28 mouse cellular contexts compared by ENCODE assay signal in genomic region chr3:159621026-159621425, GRCm38 (mm10). TPM values are rescaled to one million over a fixed set of nuclear protein-coding genes. Genes with fewer than 3 reads are reported as not detected.
DNase-seq lines count a peak whose midpoint lies in the region; ATAC-seq and TF ChIP-seq lines count a peak whose summit lies in the region.
"Had no signal": no experiment of that assay in that cellular context is flagged by ENCODE, and none has a peak within 500 bp of the region (broad histone marks: within the 10 kb centered on the region; RNA-seq: fewer than 3 reads in every experiment).

No protein-coding gene starts in this region.

- peak; percentile 61 for ATAC-seq in intestine, embryonic 15.5 days
- peak; percentile 68 for ATAC-seq in intestine, embryonic 16.5 days
- peak; percentile 33 for ATAC-seq in intestine, postnatal 0 days
- ATAC-seq in forebrain, embryonic 13.5 days = no peak
- ATAC-seq: activated CD4-positive, CD25-positive, alpha-beta regulatory T cell, adult 4 months; CD4-positive, CD25-positive, alpha-beta regulatory T cell, adult 4 months; Patski had no signal

- WGBS in intestine, embryonic 15.5 days = 39% methylated on average over 1 of the region's 1 CpGs
- 30% methylated on average over 1 of the region's 1 CpGs for WGBS in intestine, embryonic 16.5 days
- WGBS in intestine, postnatal 0 days = 16% methylated on average over 1 of the region's 1 CpGs
- 4% methylated on average over 1 of the region's 1 CpGs for WGBS in large intestine, adult 2 months
- WGBS in forebrain, embryonic 13.5 days = 73% methylated on average over 1 of the region's 1 CpGs
- WGBS in heart, embryonic 10.5 days = 44% methylated on average over 1 of the region's 1 CpGs

- H3K4me3 ChIP-seq in intestine, embryonic 15.5 days (replicated peaks) = no peak overlapping the region
- no peak overlapping the region for H3K4me3 ChIP-seq in intestine, embryonic 16.5 days (ENCODE audit: low read length)
- H3K4me3 ChIP-seq in intestine, postnatal 0 days (ENCODE audit: low read depth, low read length) = no peak overlapping the region
- H3K4me3 ChIP-seq in forebrain, embryonic 13.5 days = no peak overlapping the region
- H3K4me3 ChIP-seq in heart, embryonic 10.5 days = no peak overlapping the region

- no peak overlapping the region for H3K4me2 ChIP-seq in intestine, embryonic 15.5 days (replicated peaks)
- no peak overlapping the region for H3K4me2 ChIP-seq in intestine, embryonic 16.5 days (ENCODE audit: low read depth, low read length)
- no peak overlapping the region for H3K4me2 ChIP-seq in intestine, postnatal 0 days (replicated peaks; ENCODE audit: low read depth)
- no peak overlapping the region for H3K4me2 ChIP-seq in forebrain, embryonic 13.5 days

- H3K27ac ChIP-seq in intestine, embryonic 15.5 days = no peak overlapping the region
- no peak overlapping the region for H3K27ac ChIP-seq in intestine, embryonic 16.5 days (ENCODE audit: low read length)
- H3K27ac ChIP-seq in intestine, postnatal 0 days (ENCODE audit: low read depth, low read length) = no peak overlapping the region
- no peak overlapping the region for H3K27ac ChIP-seq in forebrain, embryonic 13.5 days
- H3K27ac ChIP-seq in heart, embryonic 10.5 days = no peak overlapping the region

- H3K9me3 ChIP-seq in intestine, embryonic 15.5 days = no peaks in the 10 kb centered on the region
- H3K9me3 ChIP-seq in intestine, embryonic 16.5 days (ENCODE audit: control insufficient read depth, low read length) = no peaks in the 10 kb centered on the region
- H3K9me3 ChIP-seq in intestine, postnatal 0 days (ENCODE audit: control insufficient read depth) = no peaks in the 10 kb centered on the region
- H3K9me3 ChIP-seq in forebrain, embryonic 13.5 days (replicated peaks) = no peaks in the 10 kb centered on the region
- no peaks in the 10 kb centered on the region for H3K9me3 ChIP-seq in heart, embryonic 10.5 days
- H3K9me3 ChIP-seq: G1E had no signal

- DNase-seq in large intestine, adult 2 months (ENCODE audit: low read depth, low spot score) = peak; percentile 50
- DNase-seq in left cerebral cortex, adult 9 months (ENCODE audit: low spot score in 2 of 2) = no peak
- DNase-seq in heart, embryonic 10.5 days (ENCODE audit: low spot score) = no peak
- DNase-seq in heart, postnatal 4 days = no peak
- DNase-seq: adrenal gland, adult 2 months; adrenal gland, adult 8-10 months; adrenal gland, postnatal 10 days; adrenal gland, postnatal 14 days; adrenal gland, postnatal 25 days; adrenal gland, postnatal 36 days; B cell, adult 2 months; cerebellum, adult 11 months; cerebellum, adult 11-12 months had no signal

- H3K36me3 ChIP-seq in intestine, embryonic 15.5 days = no peaks in the 10 kb centered on the region
- no peaks in the 10 kb centered on the region for H3K36me3 ChIP-seq in intestine, embryonic 16.5 days (ENCODE audit: control insufficient read depth, insufficient read depth, low read length)
- H3K36me3 ChIP-seq in intestine, postnatal 0 days (ENCODE audit: control insufficient read depth, insufficient read depth) = no peaks in the 10 kb centered on the region
- H3K36me3 ChIP-seq in forebrain, embryonic 13.5 days (ENCODE audit: poor library complexity, severe bottlenecking) = no peaks in the 10 kb centered on the region
- no peaks in the 10 kb centered on the region for H3K36me3 ChIP-seq in heart, embryonic 10.5 days
- H3K36me3 ChIP-seq: G1E had no signal

- TF ChIP-seq CTCF in intestine, postnatal 0 days (IDR thresholded peaks at IDR 0.05; ENCODE audit: low read depth) = no peak

- no peaks in the 10 kb centered on the region for H3K27me3 ChIP-seq in intestine, embryonic 15.5 days (replicated peaks)
- no peaks in the 10 kb centered on the region for H3K27me3 ChIP-seq in intestine, embryonic 16.5 days (replicated peaks; ENCODE audit: control insufficient read depth, insufficient read depth, low read length)
- H3K27me3 ChIP-seq in intestine, postnatal 0 days (replicated peaks; ENCODE audit: control insufficient read depth, insufficient read depth, low read length) = no peaks in the 10 kb centered on the region
- no peaks in the 10 kb centered on the region for H3K27me3 ChIP-seq in forebrain, embryonic 13.5 days
- no peaks in the 10 kb centered on the region for H3K27me3 ChIP-seq in heart, embryonic 10.5 days (ENCODE audit: insufficient read depth, poor library complexity, severe bottlenecking)
- H3K27me3 ChIP-seq: CH12.LX had no signal

- no peaks in the 10 kb centered on the region for H3K4me1 ChIP-seq in intestine, embryonic 15.5 days (replicated peaks)
- no peaks in the 10 kb centered on the region for H3K4me1 ChIP-seq in intestine, embryonic 16.5 days (ENCODE audit: control insufficient read depth, insufficient read depth, low read length)
- no peaks in the 10 kb centered on the region for H3K4me1 ChIP-seq in intestine, postnatal 0 days (replicated peaks; ENCODE audit: control insufficient read depth, insufficient read depth, low read length)
- H3K4me1 ChIP-seq in forebrain, embryonic 13.5 days = no peaks in the 10 kb centered on the region
- no peaks in the 10 kb centered on the region for H3K4me1 ChIP-seq in heart, embryonic 10.5 days

- no peak overlapping the region for H3K9ac ChIP-seq in intestine, embryonic 15.5 days
- no peak overlapping the region for H3K9ac ChIP-seq in intestine, embryonic 16.5 days (ENCODE audit: low read depth, low read length)
- no peak overlapping the region for H3K9ac ChIP-seq in intestine, postnatal 0 days (ENCODE audit: low read depth, low read length)
- H3K9ac ChIP-seq in forebrain, embryonic 13.5 days = no peak overlapping the region

RNA-seq across cellular contexts. Expression of gene Rpe65, which starts 22.1 kb away (rescaled TPM):
- not detected in 2 replicates for polyA plus RNA-seq in intestine, embryonic 15.5 days (2015; fragmentation: Nextera tagmentation; extraction: Ambion mirVana)
- not detected in 2 replicates for polyA plus RNA-seq in intestine, embryonic 16.5 days (2015; fragmentation: Nextera tagmentation; extraction: Ambion mirVana)
- not detected in 2 replicates for polyA plus RNA-seq in intestine, postnatal 0 days (2015; fragmentation: Nextera tagmentation; extraction: Ambion mirVana)
- not detected in 2 replicates for polyA plus RNA-seq in large intestine, adult 2 months (2012; rRNA removed)
- polyA plus RNA-seq in forebrain, embryonic 13.5 days (2015; fragmentation: Nextera tagmentation; extraction: Ambion mirVana) = not detected in 2 replicates
- not detected in 2 replicates for polyA plus RNA-seq in heart, embryonic 10.5 days (2016; fragmentation: Nextera tagmentation; extraction: Ambion mirVana)
- not detected for total RNA-seq in heart, postnatal 4 days (2021)
- total RNA-seq: adrenal gland, adult 18-20 months; adrenal gland, adult 2 months; adrenal gland, adult 8-10 months; adrenal gland, postnatal 10 days; adrenal gland, postnatal 14 days; adrenal gland, postnatal 25 days; adrenal gland, postnatal 36 days; adrenal gland, postnatal 4 days; CH12.LX; ES-E14; G1E; MEL had no signal
- polyA plus RNA-seq: activated CD4-positive, CD25-positive, alpha-beta regulatory T cell, adult 4 months; adrenal gland, adult 2 months; brain, embryonic 14.5 days; C2C12; CD4-positive, CD25-positive, alpha-beta regulatory T cell, adult 4 months; G1E; Patski had no signal
